Mouse (Mus musculus) erythroblast, embryonic 14.5 days (primary cell): ENCODE measurements around the gene Svs3a. TPM values are rescaled to one million over a fixed set of nuclear protein-coding genes. Genes with fewer than 3 reads are reported as not detected.
"Not testable (repeated sequence)": the region's sequence is repeated elsewhere in the genome, so short reads cannot be mapped to it uniquely, and the experiment has no call there.

Source experiments
- H3K27me3 ChIP-seq: 2 replicates; pipeline ENCODE4 v1.6.1; 2012; ENCODE audit warnings: inconsistent platforms; ENCODE audit not compliant: control insufficient read depth
- H3K36me3 ChIP-seq: 2 replicates; pipeline ENCODE4 v1.6.1; 2012; ENCODE audit warnings: mild to moderate bottlenecking, inconsistent platforms; ENCODE audit not compliant: control insufficient read depth
- H3K4me1 ChIP-seq: 2 replicates; pipeline ENCODE4 v1.6.1; 2012; ENCODE audit warnings: inconsistent platforms; ENCODE audit not compliant: control insufficient read depth
- H3K4me3 ChIP-seq: replicated peaks from 2 replicates; pipeline ENCODE3; 2012; ENCODE audit warnings: moderate library complexity, mild to moderate bottlenecking, inconsistent platforms
- H3K9me3 ChIP-seq: 2 replicates; pipeline ENCODE4 v1.6.1; 2012; ENCODE audit warnings: low read length, inconsistent platforms, mixed read lengths; ENCODE audit not compliant: control insufficient read depth
- GATA1 ChIP-seq: IDR thresholded peaks from 2 replicates; pipeline ENCODE4 v1.6.1; 2012; ENCODE audit warnings: low read length, inconsistent platforms, mixed read lengths
- TAL1 ChIP-seq: IDR thresholded peaks from 3 replicates; pipeline ENCODE4 v1.6.1; 2012; ENCODE audit warnings: low read length, inconsistent platforms, mixed read lengths
- polyA plus RNA-seq: library from polyadenylated mRNA; stranded (reverse); fragments of >175 nt; gene quantifications from 2 replicates; pipeline ENCODE4 v1.2.3, GENCODE M21; 2012

Gene Svs3a
- not detected in 2 replicates for polyA plus RNA-seq

DNA sequence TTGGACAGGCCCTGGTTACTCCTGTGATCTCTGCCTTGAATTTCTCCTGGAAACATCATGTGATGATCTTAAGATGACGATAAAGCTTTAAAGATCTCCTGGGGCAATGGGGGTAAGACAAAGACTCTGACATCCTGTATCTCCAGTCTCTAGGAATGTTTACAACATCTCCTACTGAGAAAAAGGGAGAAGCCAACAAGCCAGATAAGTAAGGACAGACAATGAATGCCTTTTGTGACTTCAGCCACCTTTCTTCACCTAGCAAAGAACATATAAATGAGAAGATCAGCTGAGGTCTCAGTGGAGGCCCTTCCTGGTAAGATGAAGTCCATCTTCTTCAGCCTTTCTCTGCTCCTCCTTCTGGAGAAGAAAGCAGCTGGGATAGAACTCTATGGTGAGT lies at the start of gene Svs3a:
Gene Svs3a, plus strand, starts transcription at position 301 of the 400 bp plus-strand sequence.
- H3K36me3 ChIP-seq, H3K9me3 ChIP-seq, H3K4me1 ChIP-seq, H3K4me3 ChIP-seq, H3K27me3 ChIP-seq: not testable (repeated sequence)

DNA sequence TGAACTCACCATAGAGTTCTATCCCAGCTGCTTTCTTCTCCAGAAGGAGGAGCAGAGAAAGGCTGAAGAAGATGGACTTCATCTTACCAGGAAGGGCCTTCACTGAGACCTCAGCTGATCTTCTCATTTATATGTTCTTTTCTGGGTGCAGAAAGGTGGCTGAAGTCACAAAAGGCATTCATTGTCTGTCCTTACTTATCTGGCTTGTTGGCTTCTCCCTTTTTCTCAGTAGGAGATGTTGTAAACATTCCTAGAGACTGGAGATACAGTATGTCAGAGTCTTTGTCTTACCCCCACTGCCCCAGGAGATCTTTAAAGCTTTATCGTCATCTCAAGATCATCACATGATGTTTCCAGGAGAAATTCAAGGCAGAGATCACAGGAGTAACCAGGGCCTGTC lies 32.5 kb upstream of the Svs3a start, which contains the start of gene Svs3b:
Gene Svs3b, minus strand, starts transcription at position 101 of the 400 bp plus-strand sequence.
- H3K27me3 ChIP-seq, H3K36me3 ChIP-seq, H3K4me1 ChIP-seq: not testable (repeated sequence)

DNA sequence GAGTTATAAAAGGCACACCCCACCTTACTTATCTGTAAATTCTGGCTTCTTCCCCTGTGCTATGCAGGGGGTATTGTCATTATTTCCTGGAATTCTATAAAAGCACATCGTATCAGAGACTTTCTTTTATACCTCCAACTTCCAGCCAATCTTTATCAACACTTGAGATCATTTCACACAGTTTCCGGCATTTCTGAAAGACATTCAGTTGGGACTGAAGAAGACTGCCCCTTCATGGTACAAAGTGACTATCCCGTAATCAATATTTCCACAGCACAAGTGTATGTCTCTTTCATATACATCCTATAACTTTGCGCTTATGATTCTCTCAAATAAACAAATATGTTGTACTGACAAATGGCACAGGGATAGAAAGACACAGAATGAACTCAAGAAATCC lies 10.7 kb upstream of the Svs3a start, which contains the start of gene Svs4:
Gene Svs4, minus strand, starts transcription at position 101 of the 400 bp plus-strand sequence.
- Histone ChIP-seq H3K9me3 (no peaks in the 10 kb centered on the region; the same call in 1 of the 2 replicates), H3K4me3 (no peak within 1 kb of the TSS), H3K36me3 (no peaks in the 10 kb centered on the region), H3K4me1 (no peaks in the 10 kb centered on the region), H3K27me3 (no peaks in the 10 kb centered on the region)
- no peak for TF ChIP-seq GATA1
- TF ChIP-seq TAL1: no peak

More for the DNA sequence above, 32.5 kb upstream of the Svs3a start, which contains the start of gene Svs3b:
- not testable (repeated sequence) for H3K4me3 ChIP-seq, H3K9me3 ChIP-seq

DNA sequence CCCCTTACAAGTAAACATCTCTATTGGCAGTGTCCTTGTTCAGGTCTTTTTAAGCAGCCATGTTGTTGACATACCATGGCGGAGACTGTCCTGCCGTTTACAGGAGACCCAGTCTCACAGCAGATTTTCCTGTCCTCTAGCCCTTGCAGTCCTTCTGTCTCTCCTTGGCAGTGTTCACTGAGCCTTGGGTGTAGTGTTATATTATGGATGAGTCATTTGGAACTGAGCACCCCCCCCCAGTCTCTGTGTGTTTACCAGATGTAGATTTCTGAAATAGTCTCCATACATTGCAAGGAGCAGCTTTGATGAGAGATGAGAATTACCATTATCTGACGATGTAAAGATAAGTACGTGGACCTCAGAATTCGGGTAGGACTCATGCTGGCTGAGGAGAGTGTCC lies 23.5 kb downstream of the Svs3a start:
- Histone ChIP-seq H3K4me3 (no peak overlapping the region), H3K9me3 (no peaks in the 10 kb centered on the region), H3K27me3 (no peaks in the 10 kb centered on the region), H3K36me3 (no peaks in the 10 kb centered on the region), H3K4me1 (no peaks in the 10 kb centered on the region)
- no peak for TF ChIP-seq TAL1
- TF ChIP-seq GATA1: no peak

DNA sequence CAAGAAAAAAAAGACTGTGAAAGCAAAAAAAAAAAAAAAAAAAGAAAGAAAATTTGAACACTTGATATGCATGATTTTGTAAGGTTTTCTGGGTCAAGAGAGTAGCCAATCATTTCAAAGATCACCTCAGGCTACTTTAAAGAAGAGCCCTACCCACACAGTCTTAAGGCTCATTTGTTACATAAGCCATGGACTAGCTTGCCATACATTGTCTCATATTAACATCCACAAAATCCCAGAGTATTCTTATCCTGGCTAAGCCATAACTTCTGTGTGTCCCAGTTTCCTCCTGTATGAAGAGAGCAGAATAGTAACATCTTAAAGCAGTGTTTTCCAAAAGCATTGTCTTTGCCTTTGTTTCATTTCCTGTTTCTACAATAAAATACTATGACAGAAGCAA lies 26.4 kb downstream of the Svs3a start:
- not testable (repeated sequence) for H3K36me3 ChIP-seq, H3K4me3 ChIP-seq, H3K4me1 ChIP-seq, H3K9me3 ChIP-seq, H3K27me3 ChIP-seq

DNA sequence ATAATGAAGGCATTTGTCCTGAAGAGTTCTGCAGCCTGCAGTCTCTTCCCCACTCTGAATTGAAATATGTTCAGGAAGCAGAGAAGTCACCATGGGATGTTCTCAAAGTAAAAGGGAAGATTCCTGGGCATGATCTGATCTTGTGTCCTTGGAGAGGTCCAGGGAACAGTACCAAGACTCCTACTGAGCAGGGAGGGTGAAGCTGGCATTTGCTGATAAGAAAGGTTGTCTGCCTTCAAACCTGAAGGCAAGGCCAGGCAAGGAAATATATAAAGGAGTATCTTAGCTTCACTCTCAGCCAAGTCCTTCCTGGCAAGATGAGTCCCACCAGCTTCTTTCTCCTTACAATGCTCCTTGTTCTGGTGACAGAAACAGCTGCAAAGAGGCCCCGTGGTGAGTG lies 27.4 kb downstream of the Svs3a start, which contains the start of gene Svs6:
Gene Svs6, plus strand, starts transcription at position 301 of the 400 bp plus-strand sequence.
- not testable (repeated sequence) for H3K4me3 ChIP-seq, H3K4me1 ChIP-seq, H3K9me3 ChIP-seq, H3K27me3 ChIP-seq, H3K36me3 ChIP-seq

DNA sequence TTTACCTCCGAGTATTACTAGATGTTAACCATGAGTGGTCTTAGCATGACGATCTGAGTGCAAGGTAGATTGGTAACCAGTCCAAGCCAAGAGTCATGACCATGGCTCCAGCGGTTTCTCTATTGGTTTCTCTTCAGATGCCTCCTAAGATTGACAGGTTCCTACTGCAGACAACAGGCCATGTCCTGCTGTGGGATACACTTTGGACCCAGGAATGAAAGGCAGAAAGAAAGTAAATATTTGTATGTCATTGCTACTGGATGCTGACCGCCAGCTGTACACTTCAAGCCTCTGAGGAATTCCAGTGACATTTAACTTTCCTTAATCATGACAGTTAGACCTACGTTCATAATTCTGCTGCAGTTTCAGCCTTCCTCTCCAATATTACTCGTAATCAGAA lies 31.9 kb downstream of the Svs3a start:
- H3K4me3 ChIP-seq: no peak overlapping the region
- no peaks in the 10 kb centered on the region for H3K9me3 ChIP-seq
- TF ChIP-seq TAL1 (no peak), GATA1 (no peak)
- no peaks in the 10 kb centered on the region for H3K4me1 ChIP-seq
- no peaks in the 10 kb centered on the region for H3K36me3 ChIP-seq
- H3K27me3 ChIP-seq: no peaks in the 10 kb centered on the region

DNA sequence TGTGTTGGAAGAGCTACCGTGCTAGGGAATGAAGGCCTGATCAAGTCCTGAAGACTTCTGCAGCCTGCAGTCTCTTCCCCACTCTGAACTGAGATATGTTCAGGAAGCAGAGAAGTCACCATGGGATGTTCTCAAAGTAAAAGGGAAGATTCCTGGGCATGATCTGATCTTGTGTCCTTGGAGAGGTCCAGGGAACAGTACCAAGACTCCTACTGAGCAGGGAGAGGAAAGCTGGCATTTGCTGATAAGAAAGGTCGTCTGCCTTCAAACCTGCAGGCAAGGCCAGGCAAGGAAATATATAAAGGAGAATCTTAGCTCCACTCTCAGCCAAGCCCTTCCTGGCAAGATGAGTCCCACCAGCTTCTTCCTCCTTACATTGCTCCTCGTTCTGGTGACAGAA lies 43.4 kb downstream of the Svs3a start, which contains the start of gene Svs5:
Gene Svs5, plus strand, starts transcription at position 301 of the 400 bp plus-strand sequence.
- not testable (repeated sequence) for H3K4me1 ChIP-seq, H3K36me3 ChIP-seq, H3K9me3 ChIP-seq, H3K27me3 ChIP-seq, H3K4me3 ChIP-seq

Other genes starting within 250 kb of the Svs3a start
- 0.71 and 1.0 TPM in 2 replicates for gene Stk4, start 218.9 kb upstream of the Svs3a start, polyA plus RNA-seq
- 0.39 and 0.73 TPM in 2 replicates for gene Tomm34, start 218.1 kb upstream of the Svs3a start, polyA plus RNA-seq
- gene Kcns1, start 118.2 kb upstream of the Svs3a start, polyA plus RNA-seq: not detected in 2 replicates
- not detected in 2 replicates for gene Wfdc5, start 106.5 kb upstream of the Svs3a start, polyA plus RNA-seq
- gene Wfdc12, start 98.7 kb upstream of the Svs3a start, polyA plus RNA-seq: not detected in 2 replicates
- gene Wfdc15a, start 89.1 kb upstream of the Svs3a start, polyA plus RNA-seq: not detected in 2 replicates
- gene Wfdc15b, start 67.6 kb upstream of the Svs3a start, polyA plus RNA-seq: not detected in 2 replicates
- gene Svs2, start 50.8 kb upstream of the Svs3a start, polyA plus RNA-seq: not detected in 2 replicates
- not detected in 2 replicates for gene Svs3b, start 32.6 kb upstream of the Svs3a start, polyA plus RNA-seq
- gene Svs4, start 10.8 kb upstream of the Svs3a start, polyA plus RNA-seq: not detected in 2 replicates
- gene Svs6, start 27.5 kb downstream of the Svs3a start, polyA plus RNA-seq: not detected in 2 replicates
- gene Svs5, start 43.5 kb downstream of the Svs3a start, polyA plus RNA-seq: not detected in 2 replicates
- not detected in 2 replicates for gene Slpi, start 99.8 kb downstream of the Svs3a start, polyA plus RNA-seq
- gene Rbpjl, start 113.9 kb downstream of the Svs3a start, polyA plus RNA-seq: 0.06 TPM in 1 of 2 replicates, not detected in the other
- not detected in 2 replicates for gene Matn4, start 115.9 kb downstream of the Svs3a start, polyA plus RNA-seq
- 0.03 TPM in 1 of 2 replicates, not detected in the other for gene Sdc4, start 154.6 kb downstream of the Svs3a start, polyA plus RNA-seq
- 7.9 and 10.3 TPM in 2 replicates for gene Sys1, start 167.7 kb downstream of the Svs3a start, polyA plus RNA-seq
- not detected in 2 replicates for gene Gm20458, start 171.7 kb downstream of the Svs3a start, polyA plus RNA-seq
- not detected in 2 replicates for gene Trp53tg5, start 184.5 kb downstream of the Svs3a start, polyA plus RNA-seq
- gene Dbndd2, start 196.8 kb downstream of the Svs3a start, polyA plus RNA-seq: 0.09 and 0.11 TPM in 2 replicates
- gene Pigt, start 208.3 kb downstream of the Svs3a start, polyA plus RNA-seq: 12.7 and 13.8 TPM in 2 replicates